Mouse (Mus musculus) erythroblast, embryonic 14.5 days (primary cell): Measurements from ENCODE around the gene Slc26a1.

Source experiments
- GATA1 ChIP-seq: IDR thresholded peaks from 2 replicates; pipeline ENCODE4 v1.6.1; 2012; ENCODE audit warnings: low read length, inconsistent platforms, mixed read lengths
- TAL1 ChIP-seq: IDR thresholded peaks from 3 replicates; pipeline ENCODE4 v1.6.1; 2012; ENCODE audit warnings: low read length, inconsistent platforms, mixed read lengths

- TF ChIP-seq TAL1, result no peak
- TF ChIP-seq GATA1, result no peak
These were observed 26.1 kb upstream of the Slc26a1 start for GRCm38 (mm10) chr5:108701341-108702021.
